Mouse (Mus musculus) CH12.LX (cell line): ENCODE data around the gene 1700018B08Rik. TPM values are rescaled to one million over a fixed set of nuclear protein-coding genes. Genes with fewer than 3 reads are reported as not detected.
A peak's percentile ranks its signal among the peaks of the same experiment; 100 is the strongest.

ENCODE experiments used
- DNase-seq: peaks from one replicate; pipeline ENCODE4 v3.0.0-alpha.2; 2013; ENCODE audit errors: extremely low read depth
- H3K27ac ChIP-seq: 2 replicates; pipeline ENCODE4 v1.5.1; 2012; ENCODE audit warnings: low read depth, mild to moderate bottlenecking, control low read depth, moderate library complexity; ENCODE audit not compliant: insufficient read depth
- H3K27me3 ChIP-seq: replicated peaks from 2 replicates; pipeline ENCODE3; 2012; ENCODE audit warnings: inconsistent platforms
- H3K36me3 ChIP-seq, 2 experiments: replicated peaks in 1 of 2; 2 replicates each; pipeline versions ENCODE3 to v1.6.1; 2012; ENCODE audit warnings: inconsistent platforms in 1 of 2, low read length in 1 of 2, mild to moderate bottlenecking in 1 of 2, mixed read lengths in 1 of 2, moderate library complexity in 1 of 2; ENCODE audit not compliant: control insufficient read depth in 1 of 2, insufficient read depth in 1 of 2
- H3K4me1 ChIP-seq, 2 experiments: 2 replicates each; pipeline ENCODE4 v1.6.1; 2012; ENCODE audit warnings: inconsistent platforms in 1 of 2, moderate library complexity in 1 of 2; ENCODE audit not compliant: insufficient read depth in 2 of 2, control insufficient read depth in 1 of 2
- H3K4me2 ChIP-seq: 2 replicates; pipeline ENCODE4 v1.6.1; 2012; ENCODE audit warnings: low read depth, mild to moderate bottlenecking, control low read depth; ENCODE audit not compliant: poor library complexity, insufficient read depth, severe bottlenecking
- H3K4me3 ChIP-seq, 3 experiments: fragments of 150-350 bp in 1 of 3; sonication (generic) in 1 of 3; replicated peaks in 1 of 3; 2 replicates each; pipeline versions ENCODE3 to v1.5.1; 2011 to 2012; ENCODE audit warnings: low read depth in 2 of 3, low read length in 2 of 3, mild to moderate bottlenecking in 2 of 3, moderate library complexity in 2 of 3, control low read depth in 1 of 3, improper control_type of control experiment in 1 of 3, inconsistent platforms in 1 of 3, mixed read lengths in 1 of 3; ENCODE audit not compliant: poor library complexity in 1 of 3
- H3K79me2 ChIP-seq: replicated peaks from 2 replicates; pipeline ENCODE4 v1.6.1; 2012; ENCODE audit warnings: mild to moderate bottlenecking, moderate library complexity; ENCODE audit not compliant: control insufficient read depth, poor library complexity, insufficient read depth, severe bottlenecking; ENCODE audit errors: extremely low read depth
- H3K9ac ChIP-seq: 2 replicates; pipeline ENCODE4 v1.6.1; 2012; ENCODE audit warnings: low read depth, mild to moderate bottlenecking, control low read depth, moderate library complexity; ENCODE audit not compliant: insufficient read depth
- H3K9me3 ChIP-seq: replicated peaks from 2 replicates; pipeline ENCODE3; 2012; ENCODE audit warnings: low read length, inconsistent platforms, mixed read lengths
- BHLHE40 ChIP-seq: IDR thresholded peaks from 2 replicates; pipeline ENCODE4 v1.6.1; 2011; ENCODE audit warnings: mild to moderate bottlenecking, low read depth, low read length, improper control_type of control experiment
- CHD1 ChIP-seq: IDR thresholded peaks from 2 replicates; pipeline ENCODE4 v1.6.1; 2012; ENCODE audit warnings: low read depth, low read length, improper control_type of control experiment, inconsistent platforms
- CTCF ChIP-seq, 2 experiments: IDR thresholded peaks in 1 of 2; conservative IDR thresholded peaks in 1 of 2; 2 replicates each; pipeline ENCODE4 v1.5.1; 2011 to 2012; ENCODE audit warnings: low read depth in 2 of 2, low read length in 2 of 2, improper control_type of control experiment in 1 of 2, inconsistent platforms in 1 of 2, mild to moderate bottlenecking in 1 of 2, moderate library complexity in 1 of 2
- E2F4 ChIP-seq: IDR thresholded peaks from 2 replicates; pipeline ENCODE4 v1.6.1; 2011; ENCODE audit warnings: low read depth, low read length, improper control_type of control experiment; ENCODE audit not compliant: insufficient replicate concordance
- EP300 ChIP-seq: IDR thresholded peaks from 2 replicates; pipeline ENCODE4 v1.6.1; 2011; ENCODE audit warnings: low read length, improper control_type of control experiment
- HCFC1 ChIP-seq: IDR thresholded peaks from 2 replicates; pipeline ENCODE4 v1.6.1; 2012; ENCODE audit warnings: low read depth, mild to moderate bottlenecking, inconsistent platforms, low read length, improper control_type of control experiment
- IRF4 ChIP-seq: IDR thresholded peaks from 2 replicates; pipeline ENCODE4 v1.6.1; 2014; ENCODE audit warnings: low read depth, mild to moderate bottlenecking, inconsistent platforms, low read length, improper control_type of control experiment
- JUN ChIP-seq: IDR thresholded peaks from 2 replicates; pipeline ENCODE4 v1.6.1; 2011; ENCODE audit warnings: low read depth, mild to moderate bottlenecking, low read length, improper control_type of control experiment, moderate library complexity; ENCODE audit not compliant: insufficient read depth
- JUND ChIP-seq: conservative IDR thresholded peaks from 2 replicates; pipeline ENCODE4 v1.6.1; 2011; ENCODE audit warnings: low read depth, low read length, improper control_type of control experiment
- KAT2A ChIP-seq: IDR thresholded peaks from 2 replicates; pipeline ENCODE4 v1.6.1; 2012; ENCODE audit warnings: low read length, improper control_type of control experiment, inconsistent platforms; ENCODE audit not compliant: insufficient replicate concordance
- MAFK ChIP-seq: IDR thresholded peaks from 2 replicates; pipeline ENCODE4 v1.6.1; 2011; ENCODE audit warnings: low read length, improper control_type of control experiment; ENCODE audit not compliant: insufficient replicate concordance
- MAX ChIP-seq: IDR thresholded peaks from 2 replicates; pipeline ENCODE4 v1.6.1; 2011; ENCODE audit warnings: low read length, improper control_type of control experiment
- MAZ ChIP-seq: IDR thresholded peaks from 2 replicates; pipeline ENCODE4 v1.6.1; 2012; ENCODE audit warnings: low read depth, mild to moderate bottlenecking, inconsistent platforms, low read length, improper control_type of control experiment, moderate library complexity
- MEF2A ChIP-seq: IDR thresholded peaks from 2 replicates; pipeline ENCODE4 v1.6.1; 2014; ENCODE audit warnings: low read depth, mild to moderate bottlenecking, inconsistent platforms, low read length, improper control_type of control experiment, borderline replicate concordance
- MYC ChIP-seq: IDR thresholded peaks from 2 replicates; pipeline ENCODE4 v1.6.1; 2011; ENCODE audit warnings: low read depth, mild to moderate bottlenecking, improper control_type of control experiment, low read length
- NRF1 ChIP-seq: IDR thresholded peaks from 2 replicates; pipeline ENCODE4 v1.6.1; 2014; ENCODE audit warnings: low read depth, mild to moderate bottlenecking, inconsistent platforms, low read length, improper control_type of control experiment, moderate library complexity
- PAX5 ChIP-seq: IDR thresholded peaks from 2 replicates; pipeline ENCODE4 v1.6.1; 2012; ENCODE audit warnings: low read length, inconsistent platforms, mixed read lengths
- POLR2A ChIP-seq: IDR thresholded peaks from 2 replicates; pipeline ENCODE4 v1.6.1; 2011; ENCODE audit warnings: low read depth, mild to moderate bottlenecking, improper control_type of control experiment, low read length
- POLR2AphosphoS2 ChIP-seq: IDR thresholded peaks from 2 replicates; pipeline ENCODE4 v1.6.1; 2011; ENCODE audit warnings: low read depth, low read length, improper control_type of control experiment
- SIN3A ChIP-seq: IDR thresholded peaks from 2 replicates; pipeline ENCODE4 v1.6.1; 2012; ENCODE audit warnings: low read length, improper control_type of control experiment, inconsistent platforms
- SMC3 ChIP-seq: IDR thresholded peaks from 2 replicates; pipeline ENCODE4 v1.6.1; 2011; ENCODE audit warnings: low read depth, low read length, improper control_type of control experiment
- USF1 ChIP-seq: IDR thresholded peaks from 2 replicates; pipeline ENCODE4 v1.6.1; 2014; ENCODE audit warnings: low read depth, mild to moderate bottlenecking, inconsistent platforms, low read length, improper control_type of control experiment
- ZC3H11A ChIP-seq: IDR thresholded peaks from 2 replicates; pipeline ENCODE4 v1.6.1; 2012; ENCODE audit warnings: low read depth, mild to moderate bottlenecking, inconsistent platforms, low read length, improper control_type of control experiment
- ZKSCAN1 ChIP-seq: IDR thresholded peaks from 2 replicates; pipeline ENCODE4 v1.6.1; 2012; ENCODE audit warnings: low read depth, inconsistent platforms, low read length, improper control_type of control experiment, borderline replicate concordance
- ZMIZ1 ChIP-seq: IDR thresholded peaks from 2 replicates; pipeline ENCODE4 v1.6.1; 2012; ENCODE audit warnings: low read depth, mild to moderate bottlenecking, inconsistent platforms, low read length, improper control_type of control experiment
- dilution Hi-C: fragments of 300-500 bp; cut with MboI; formaldehyde crosslinking; loops from 2 replicates; pipeline ENCODE4 v1.14.3; 2020; ENCODE audit warnings: low sequenced_read_pairs; ENCODE audit not compliant: extremely low pct_unique_long_range_greater_than_20kb, extremely low pct_ligation_motif_present
- in situ Hi-C: fragments of 300-500 bp; cut with MboI; formaldehyde crosslinking; loops from 3 replicates; pipeline ENCODE4 v1.14.3; 2019; ENCODE audit warnings: low sequenced_read_pairs, low pct_ligation_motif_present, low pct_unique_long_range_greater_than_20kb, mixed read lengths
- polyA plus RNA-seq: library from polyadenylated mRNA; unstranded; fragments of >175 nt; gene quantifications from 2 replicates; pipeline ENCODE4 v1.2.1, GENCODE M21; 2012; ENCODE audit warnings: low read depth; ENCODE audit not compliant: insufficient read length
- total RNA-seq, 2 experiments: library from RNA; depleted of rRNA; stranded (reverse); fragments of 300-350 nt in 1 of 2; fragments of >200 nt in 1 of 2; gene quantifications; 2 replicates each; pipeline ENCODE4 v1.2.3; 2012 to 2014

The 1700018B08Rik gene
- total and polyA plus RNA-seq, 3 experiments: not detected

DNA sequence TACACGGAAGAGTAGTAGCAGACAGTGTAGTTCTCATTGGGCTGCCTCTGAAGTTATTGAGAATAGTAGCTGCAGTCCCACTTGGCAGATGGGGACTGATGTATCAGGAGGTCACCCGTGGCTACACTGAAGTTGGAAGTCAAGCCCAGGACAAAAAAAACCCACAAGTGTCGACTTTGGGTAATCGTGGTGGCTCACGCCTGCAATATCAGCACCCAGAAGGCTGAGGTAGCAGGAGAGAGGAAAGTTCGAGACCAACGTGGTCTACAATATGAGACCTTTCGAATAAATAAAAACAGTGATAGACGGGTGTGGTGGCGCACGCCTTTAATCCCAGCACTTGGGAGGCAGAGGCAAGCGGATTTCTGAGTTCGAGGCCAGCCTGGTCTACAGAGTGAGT is 40.6 kb upstream of the 1700018B08Rik start:
- in situ Hi-C loops (loop anchor here (10.0 to 25.0 kb wide), 2 partner anchors 360 to 853 kb away; partner anchors contain the start of genes Banp, Car5a, Cyba and Mvd), dilution Hi-C loops (no loop called here)
- no peak for DNase-seq
- Histone ChIP-seq H3K27ac (no peak overlapping the region), H3K4me1 (peaks cover 19 to 35% of the 10 kb centered on the region in 2 experiments), H3K27me3 (peaks cover 9% of the 10 kb centered on the region), H3K36me3 (no peaks in the 10 kb centered on the region), H3K4me3 (peak overlapping the region; percentile 60 to 82 (median 70)), H3K4me2 (peak overlapping the region; percentile 85; the same call in 1 of the 2 replicates), H3K79me2 (no peaks in the 10 kb centered on the region), H3K9ac (peak overlapping the region; percentile 56), H3K9me3 (no peaks in the 10 kb centered on the region)
- TF ChIP-seq ZMIZ1: 0 out of 2 replicates have a peak, but pooled peaks have one; percentile 10
- no peak for TF ChIP-seq MYC

DNA sequence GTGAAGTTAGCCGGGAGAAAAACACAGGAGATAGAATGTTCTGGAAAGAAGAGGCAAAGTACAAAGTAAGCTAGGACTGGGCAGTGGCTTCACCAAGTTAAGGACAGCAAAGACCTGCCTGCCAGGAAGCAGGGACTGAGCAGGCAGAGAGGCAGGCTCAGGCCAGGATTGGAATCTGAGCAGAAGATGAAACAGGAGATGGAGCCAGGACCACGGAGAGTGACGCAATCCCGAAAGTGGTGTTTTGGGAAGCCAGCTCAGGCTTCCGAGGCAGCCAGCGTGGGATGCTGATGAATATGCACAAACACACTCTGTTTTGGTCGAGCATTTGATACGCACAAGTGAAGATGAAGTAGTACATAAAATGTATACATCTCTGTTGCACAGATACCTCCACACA is 39.5 kb upstream of the 1700018B08Rik start:
- in situ Hi-C loops (loop anchor here (10.0 to 25.0 kb wide), 2 partner anchors 361 to 854 kb away; partner anchors contain the start of genes Banp, Car5a, Cyba and Mvd), dilution Hi-C loops (no loop called here)
- Histone ChIP-seq H3K79me2 (no peaks in the 10 kb centered on the region), H3K4me3 (no peak overlapping the region), H3K27me3 (peaks cover 9% of the 10 kb centered on the region), H3K9me3 (no peaks in the 10 kb centered on the region), H3K36me3 (no peaks in the 10 kb centered on the region), H3K4me1 (peaks cover 20 to 33% of the 10 kb centered on the region in 2 experiments), H3K9ac (no peak overlapping the region), H3K4me2 (no peak overlapping the region), H3K27ac (no peak overlapping the region)
- DNase-seq: no peak
- no peak for TF ChIP-seq POLR2A
- no peak for TF ChIP-seq MYC
- no peak for TF ChIP-seq MEF2A
- TF ChIP-seq E2F4: no peak
- TF ChIP-seq BHLHE40: no peak
- no peak for TF ChIP-seq ZKSCAN1
- TF ChIP-seq SIN3A: no peak

- Histone ChIP-seq H3K9ac (peak overlapping the region; percentile 30; the same call in 1 of the 2 replicates), H3K36me3 (peaks cover 0 to 5% of the 10 kb centered on the region in 2 experiments), H3K27ac (peak overlapping the region; percentile 54), H3K79me2 (peaks cover 22% of the 10 kb centered on the region), H3K4me1 (peaks cover 23 to 48% of the 10 kb centered on the region in 2 experiments), H3K4me2 (peak overlapping the region; percentile 58), H3K9me3 (no peaks in the 10 kb centered on the region), H3K4me3 (no peak overlapping the region), H3K27me3 (peaks cover 9% of the 10 kb centered on the region)
- DNase-seq: peak; percentile 76
- in situ Hi-C loops (loop anchor here (10.0 to 25.0 kb wide), 2 partner anchors 364 to 857 kb away; partner anchors contain the start of genes Banp, Car5a, Cyba and Mvd), dilution Hi-C loops (no loop called here)
- no peak for TF ChIP-seq JUN
- no peak for TF ChIP-seq USF1
- peak; percentile 43; the same call in 1 of the 2 replicates for TF ChIP-seq CHD1
- TF ChIP-seq HCFC1: peak; percentile 48
- no peak for TF ChIP-seq ZC3H11A
- no peak for TF ChIP-seq NRF1
- TF ChIP-seq ZKSCAN1: no peak
- TF ChIP-seq POLR2AphosphoS2: no peak
- peak; percentile 44; the same call in 1 of the 2 replicates for TF ChIP-seq EP300
- TF ChIP-seq KAT2A: no peak
- no peak; the same call in 1 of the 2 replicates for TF ChIP-seq MAX
- TF ChIP-seq CTCF (conservative IDR thresholded peaks at IDR 0.05 in 1 of 2, IDR thresholded peaks at IDR 0.05 in 1 of 2; ENCODE audit: low read depth in 2 of 2, low read length in 2 of 2): no peak
- TF ChIP-seq MYC: peak; percentile 39; the same call in 1 of the 2 replicates
- TF ChIP-seq MAZ: no peak
- 0 out of 2 replicates have a peak, but pooled peaks have one; percentile 29 for TF ChIP-seq IRF4
- TF ChIP-seq MAFK: no peak
- TF ChIP-seq JUND: no peak
- TF ChIP-seq SIN3A: peak; percentile 49; the same call in 1 of the 2 replicates
- no peak for TF ChIP-seq SMC3
- TF ChIP-seq E2F4: no peak
- TF ChIP-seq BHLHE40: peak; percentile 54
- no peak for TF ChIP-seq PAX5
Observed at GRCm38 (mm10) chr8:121580465-121580864, 36.3 kb upstream of the 1700018B08Rik start.
